12 mouse cellular contexts compared by ENCODE assay signal in the genomic region with DNA sequence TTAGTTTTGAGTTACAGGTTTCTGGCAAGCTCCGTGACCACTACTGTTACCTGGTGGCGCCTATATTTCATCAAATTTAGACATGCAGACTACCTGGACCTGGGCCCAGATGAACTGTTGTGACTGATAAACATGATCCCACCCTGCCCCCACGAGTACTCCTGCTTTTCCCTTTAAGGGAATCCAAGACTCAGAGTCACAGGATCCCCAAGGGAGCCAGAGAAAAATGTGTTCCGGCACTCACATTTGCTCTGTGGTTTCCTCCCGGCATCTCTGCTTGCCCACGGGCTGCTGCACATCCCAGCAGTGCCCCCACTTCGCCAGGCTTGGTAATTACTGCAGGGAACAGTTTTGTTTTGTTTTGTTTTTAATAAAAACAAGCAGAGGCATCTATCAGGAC. TPM values are rescaled to one million over a fixed set of nuclear protein-coding genes. Genes with fewer than 3 reads are reported as not detected.
A peak's percentile ranks its signal among the peaks of the same experiment; 100 is the strongest.
DNase-seq lines count a peak whose midpoint lies in the region; ATAC-seq lines count a peak whose summit lies in the region.
"Had no signal": no experiment of that assay in that cellular context is flagged by ENCODE, and none has a peak within 500 bp of the region (broad histone marks: within the 10 kb centered on the region; RNA-seq: fewer than 3 reads in every experiment).

No protein-coding gene starts in this region.

- H3K4me1 ChIP-seq in heart, embryonic 11.5 days (ENCODE audit: control insufficient read depth, insufficient read depth, low read length): peaks cover 4% of the 10 kb centered on the region; the same call in 1 of the 2 replicates
- peaks cover 29% of the 10 kb centered on the region for H3K4me1 ChIP-seq in limb, embryonic 12.5 days (replicated peaks)
- H3K4me1 ChIP-seq in limb, embryonic 10.5 days: peaks cover 20% of the 10 kb centered on the region

- ATAC-seq in heart, embryonic 11.5 days (replicated peaks; ENCODE audit: insufficient number of reproducible peaks, low FRiP score, low TSS enrichment): no peak
- no peak for ATAC-seq in limb, embryonic 12.5 days (ENCODE audit: insufficient number of reproducible peaks, insufficient read depth, low FRiP score, low TSS enrichment, low read depth)
- ATAC-seq: lung, postnatal 0 days; midbrain, embryonic 16.5 days had no signal

- no peak overlapping the region for H3K4me3 ChIP-seq in heart, embryonic 11.5 days (ENCODE audit: low read depth, low read length)
- H3K4me3 ChIP-seq in limb, embryonic 12.5 days (replicated peaks): no peak overlapping the region
- H3K4me3 ChIP-seq in limb, embryonic 10.5 days: no peak overlapping the region

- H3K9ac ChIP-seq in heart, embryonic 11.5 days (ENCODE audit: low read depth, low read length): no peak overlapping the region
- no peak overlapping the region for H3K9ac ChIP-seq in limb, embryonic 12.5 days (replicated peaks)

- DNase-seq in heart, adult 11 months: peak; percentile 86
- DNase-seq in limb, embryonic 10.5 days (ENCODE audit: low spot score): no peak
- peak; percentile 50 for DNase-seq in adipocyte (ENCODE audit: low spot score)
- peak; percentile 37 to 52 for DNase-seq in kidney, postnatal 4 days
- DNase-seq in lung, postnatal 25 days (ENCODE audit: low spot score): no peak
- DNase-seq in spleen, postnatal 10 days (ENCODE audit: low spot score in 2 of 2): no peak
- DNase-seq: cerebellum, adult 2 months had no signal

- H3K9me3 ChIP-seq in heart, embryonic 11.5 days (replicated peaks; ENCODE audit: control insufficient read depth, low read length): no peaks in the 10 kb centered on the region
- H3K9me3 ChIP-seq in limb, embryonic 12.5 days: 0 out of 2 replicates have a peak, but pooled peaks cover 4% of the 10 kb centered on the region
- no peaks in the 10 kb centered on the region for H3K9me3 ChIP-seq in limb, embryonic 10.5 days (replicated peaks)

- H3K36me3 ChIP-seq in heart, embryonic 11.5 days (ENCODE audit: control insufficient read depth, insufficient read depth, low read length): no peaks in the 10 kb centered on the region
- no peaks in the 10 kb centered on the region for H3K36me3 ChIP-seq in limb, embryonic 12.5 days
- H3K36me3 ChIP-seq in limb, embryonic 10.5 days: no peaks in the 10 kb centered on the region

- H3K27ac ChIP-seq in heart, embryonic 11.5 days (ENCODE audit: low read depth, low read length): no peak overlapping the region
- 0 out of 2 replicates have a peak overlapping the region, but pooled peaks have one; percentile 23 for H3K27ac ChIP-seq in limb, embryonic 12.5 days
- no peak overlapping the region for H3K27ac ChIP-seq in limb, embryonic 10.5 days

- H3K4me2 ChIP-seq in heart, embryonic 11.5 days: no peak overlapping the region
- H3K4me2 ChIP-seq in limb, embryonic 12.5 days: no peak overlapping the region

- WGBS in heart, embryonic 11.5 days (ENCODE audit: insufficient replicate concordance): 46% methylated on average over 7 of the region's 7 CpGs
- 43% methylated on average over 7 of the region's 7 CpGs for WGBS in limb, embryonic 12.5 days
- WGBS in limb, embryonic 10.5 days: 62% methylated on average over 7 of the region's 7 CpGs

- no peaks in the 10 kb centered on the region for H3K27me3 ChIP-seq in heart, embryonic 11.5 days (ENCODE audit: control insufficient read depth, insufficient read depth, low read length)
- H3K27me3 ChIP-seq in limb, embryonic 12.5 days: no peaks in the 10 kb centered on the region
- H3K27me3 ChIP-seq in limb, embryonic 10.5 days (ENCODE audit: low read depth, poor library complexity, severe bottlenecking): no peaks in the 10 kb centered on the region

RNA-seq across cellular contexts. Expression of gene Metap1d, which starts 21.3 kb away (rescaled TPM):
- polyA plus RNA-seq in heart, embryonic 11.5 days (2014; fragmentation: Nextera tagmentation; extraction: Ambion mirVana): 32.4 and 34.8 TPM in 2 replicates
- polyA plus RNA-seq in limb, embryonic 12.5 days (2016; fragmentation: Nextera tagmentation; extraction: Ambion mirVana): 42.8 and 43.3 TPM in 2 replicates
- polyA plus RNA-seq in limb, embryonic 10.5 days (2016; fragmentation: Nextera tagmentation; extraction: Ambion mirVana): 21.4 and 28.8 TPM in 2 replicates

RNA-seq across cellular contexts. Expression of gene Dlx1, which starts 53.6 kb away (rescaled TPM):
- polyA plus RNA-seq in heart, embryonic 11.5 days (2014; fragmentation: Nextera tagmentation; extraction: Ambion mirVana): 1.0 and 2.1 TPM in 2 replicates
- polyA plus RNA-seq in limb, embryonic 12.5 days (2016; fragmentation: Nextera tagmentation; extraction: Ambion mirVana): 5.6 and 6.3 TPM in 2 replicates
- 5.7 and 9.0 TPM in 2 replicates for polyA plus RNA-seq in limb, embryonic 10.5 days (2016; fragmentation: Nextera tagmentation; extraction: Ambion mirVana)
- polyA plus RNA-seq: liver, adult 2 months; lung, postnatal 0 days had no signal

Comparison
In these comparisons a context has a peak if more than half of its experiments do, and no peak if none do; other contexts are left out.
1. DNase-seq: peak in heart, adult 11 months (single experiment), adipocyte (single experiment) and kidney, postnatal 4 days (2 of 2); none in limb, embryonic 10.5 days (single experiment), lung, postnatal 25 days (single experiment) and spleen, postnatal 10 days (0 of 2).